Mouse (Mus musculus) liver, embryonic 11.5 days (tissue): Measurements from ENCODE around the gene Gng10. TPM values are rescaled to one million over a fixed set of nuclear protein-coding genes. Genes with fewer than 3 reads are reported as not detected.

Source experiments
- ATAC-seq: fragments of 200-750 bp; cut with Nextera tagmentation; replicated peaks from 2 replicates; pipeline ENCODE4 v1.8.0; 2017; ENCODE audit warnings: moderate number of reproducible peaks, mild to moderate bottlenecking, moderate TSS enrichment, moderate library complexity; ENCODE audit not compliant: low FRiP score
- DNase-seq: peaks from one replicate; pipeline ENCODE4 v3.0.0-alpha.2; 2017; ENCODE audit warnings: low spot score
- H3K27ac ChIP-seq: fragments of 300-500 bp; sonication (generic); 2 replicates; pipeline ENCODE4 v1.5.1; 2014; ENCODE audit warnings: mild to moderate bottlenecking, low read depth, low read length, control low read depth
- H3K27me3 ChIP-seq: fragments of 300-500 bp; sonication (generic); replicated peaks from 2 replicates; pipeline ENCODE4 v1.6.1; 2014; ENCODE audit warnings: low read length, mixed read lengths; ENCODE audit not compliant: control insufficient read depth, insufficient read depth
- H3K36me3 ChIP-seq: fragments of 300-500 bp; sonication (generic); 2 replicates; pipeline ENCODE4 v1.6.1; 2014; ENCODE audit warnings: mild to moderate bottlenecking, low read length, moderate library complexity, mixed read lengths; ENCODE audit not compliant: control insufficient read depth, insufficient read depth
- H3K4me1 ChIP-seq: fragments of 300-500 bp; sonication (generic); replicated peaks from 2 replicates; pipeline ENCODE4 v1.6.1; 2014; ENCODE audit warnings: low read length, mixed read lengths; ENCODE audit not compliant: control insufficient read depth, insufficient read depth
- H3K4me2 ChIP-seq: fragments of 300-500 bp; sonication (generic); 2 replicates; pipeline ENCODE4 v1.6.1; 2014; ENCODE audit warnings: mild to moderate bottlenecking, control low read depth, moderate library complexity
- H3K4me3 ChIP-seq: fragments of 300-500 bp; sonication (generic); 2 replicates; pipeline ENCODE4 v1.5.1; 2014; ENCODE audit warnings: low read depth, low read length, control low read depth
- H3K9ac ChIP-seq: fragments of 300-500 bp; sonication (generic); 2 replicates; pipeline ENCODE4 v1.6.1; 2014; ENCODE audit warnings: low read depth, low read length, control low read depth
- H3K9me3 ChIP-seq: fragments of 300-500 bp; sonication (generic); 2 replicates; pipeline ENCODE4 v1.6.1; 2016; ENCODE audit warnings: low read length, inconsistent platforms, mixed read lengths; ENCODE audit not compliant: control insufficient read depth
- WGBS: fragments of 180-500 bp; shearing (Covaris S2); extraction: QIAGEN DNeasy Blood & Tissue Kit; methylation state at CpG from one replicate; pipeline ENCODE4 v1.1.7; 2014; 5-methylcytosine and 5-hydroxymethylcytosine counted together
- polyA plus RNA-seq: library from polyadenylated mRNA; unstranded; fragments of >200 nt; fragmentation: Nextera tagmentation; extraction: Ambion mirVana; gene quantifications from 2 replicates; pipeline ENCODE4 v1.2.1, GENCODE M21; 2014

Gng10 gene
- polyA plus RNA-seq, 1 experiment from 2014 or later, result 67.6 TPM

DNA sequence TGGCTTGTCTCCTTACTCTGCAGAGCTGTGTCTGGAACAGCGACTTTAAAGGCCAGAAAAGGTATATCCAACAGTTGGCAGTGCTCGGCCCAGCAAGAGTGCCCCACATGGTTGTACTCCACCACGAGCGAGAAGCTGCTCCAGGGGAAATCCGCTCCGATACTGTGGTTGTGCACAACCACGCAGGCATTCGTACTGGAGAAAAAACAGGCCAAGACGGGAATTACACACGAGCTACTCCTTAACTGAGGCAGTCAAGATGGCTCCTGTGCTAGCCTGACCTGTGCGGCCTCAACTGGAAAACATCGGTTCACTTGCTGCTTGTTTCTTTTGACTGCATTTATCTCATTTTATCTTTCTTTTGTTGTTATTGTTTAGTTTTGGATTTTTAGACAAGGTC is 27.6 kb downstream of the Gng10 start:
- ATAC-seq (no peak), DNase-seq (no peak)
- no peak overlapping the region for H3K27ac ChIP-seq
- H3K9me3 ChIP-seq, result no peaks in the 10 kb centered on the region
- H3K4me3 ChIP-seq, result no peak overlapping the region
- H3K4me1 ChIP-seq, result no peaks in the 10 kb centered on the region
- no peaks in the 10 kb centered on the region for H3K27me3 ChIP-seq
- no peak overlapping the region for H3K4me2 ChIP-seq
- H3K36me3 ChIP-seq, result no peaks in the 10 kb centered on the region
- 79% methylated on average over 12 of the region's 12 CpGs for WGBS
- H3K9ac ChIP-seq, result no peak overlapping the region

DNA sequence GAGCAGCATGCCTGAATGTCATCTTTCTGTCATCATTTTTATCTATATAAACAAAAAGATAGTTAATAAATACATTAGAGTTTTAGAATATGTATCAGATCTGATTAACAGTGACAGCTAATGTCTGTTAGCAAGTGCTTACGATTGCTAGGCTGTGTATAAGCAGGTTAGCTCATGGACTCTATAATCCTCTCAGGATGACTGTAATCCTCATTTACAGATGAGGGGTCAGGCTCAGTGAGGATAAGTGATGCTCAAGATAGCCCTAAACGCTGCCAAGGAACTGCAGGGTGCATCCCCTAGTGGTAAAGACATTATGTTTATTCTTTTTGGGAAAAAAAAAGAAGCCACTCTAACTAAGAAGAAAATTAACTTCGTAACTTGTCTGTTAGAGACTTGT is 34.4 kb downstream of the Gng10 start:
- Histone ChIP-seq H3K36me3 (no peaks in the 10 kb centered on the region), H3K4me2 (no peak overlapping the region)

GRCm38 (mm10) chr4:59083430-59083829 is 48.5 kb downstream of the Gng10 start:
- no peak for DNase-seq
- H3K9me3 ChIP-seq, result no peaks in the 10 kb centered on the region
- H3K4me1 ChIP-seq, result no peaks in the 10 kb centered on the region
- H3K4me3 ChIP-seq, result no peak overlapping the region
- no peak overlapping the region for H3K4me2 ChIP-seq
- H3K27me3 ChIP-seq, result no peaks in the 10 kb centered on the region
- no peak overlapping the region for H3K27ac ChIP-seq
- no peaks in the 10 kb centered on the region for H3K36me3 ChIP-seq
- WGBS, result 72% methylated on average over 2 of the region's 2 CpGs
- ATAC-seq, result no peak
- H3K9ac ChIP-seq, result no peak overlapping the region

More for the DNA sequence above, 34.4 kb downstream of the Gng10 start:
- H3K27ac ChIP-seq, result no peak overlapping the region
- H3K9me3 ChIP-seq, result no peaks in the 10 kb centered on the region
- DNase-seq (no peak), ATAC-seq (no peak)
- 55% methylated on average over 3 of the region's 3 CpGs for WGBS
- H3K9ac ChIP-seq, result no peak overlapping the region
- H3K4me3 ChIP-seq, result no peak overlapping the region
- H3K27me3 ChIP-seq, result no peaks in the 10 kb centered on the region
- no peaks in the 10 kb centered on the region for H3K4me1 ChIP-seq

DNA sequence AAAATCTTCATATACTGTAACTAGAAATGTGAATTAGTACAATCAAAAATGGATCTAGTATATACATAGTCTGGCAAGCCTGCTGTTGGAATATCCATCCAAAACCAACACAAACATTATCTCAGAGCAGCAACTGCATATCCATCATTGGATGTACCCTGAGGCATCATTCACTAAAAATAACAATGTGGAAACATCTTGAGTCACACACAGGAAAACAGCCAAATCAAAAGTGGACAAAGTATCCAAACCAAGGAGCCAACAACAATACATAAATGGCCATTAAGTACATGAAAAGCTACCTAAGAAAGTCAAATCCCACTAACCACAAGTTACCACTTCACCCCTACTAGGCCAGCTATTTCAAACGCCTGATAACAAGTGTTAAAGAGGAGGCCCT is 54.5 kb downstream of the Gng10 start:
- Histone ChIP-seq H3K27me3 (no peaks in the 10 kb centered on the region), H3K4me3 (no peak overlapping the region), H3K4me1 (no peaks in the 10 kb centered on the region), H3K9me3 (no peaks in the 10 kb centered on the region), H3K27ac (no peak overlapping the region), H3K36me3 (no peaks in the 10 kb centered on the region), H3K4me2 (no peak overlapping the region), H3K9ac (no peak overlapping the region)
- WGBS, result 21% methylated on average over 1 of the region's 1 CpGs
- ATAC-seq, result no peak
- DNase-seq, result no peak

Other genes starting within 250 kb of the Gng10 start
- not detected in 2 replicates for gene Olfr267, start 247.4 kb upstream of the Gng10 start, polyA plus RNA-seq
- 43.0 and 44.8 TPM in 2 replicates for gene Ecpas, start 122.3 kb upstream of the Gng10 start, polyA plus RNA-seq
- 0.21 and 0.29 TPM in 2 replicates for gene Zkscan16, start 91.5 kb upstream of the Gng10 start, polyA plus RNA-seq
- 28.0 and 30.5 TPM in 2 replicates for gene Ptgr1, start 48.0 kb upstream of the Gng10 start, polyA plus RNA-seq
- 8.8 and 11.1 TPM in 2 replicates for gene Dnajc25, start 40.0 kb upstream of the Gng10 start, polyA plus RNA-seq
- 8.1 and 11.5 TPM in 2 replicates for gene Gm20503, start 31.9 kb upstream of the Gng10 start, polyA plus RNA-seq
- gene AI481877, start 103.9 kb downstream of the Gng10 start, polyA plus RNA-seq, result not detected in 2 replicates
- gene Ugcg, start 154.2 kb downstream of the Gng10 start, polyA plus RNA-seq, result 25.9 and 26.1 TPM in 2 replicates